Mouse (Mus musculus) A20 (cell line): ENCODE measurements around the gene Fstl3.
A peak's percentile ranks its signal among the peaks of the same experiment; 100 is the strongest.

Source experiments
- DNase-seq: peaks from one replicate; pipeline ENCODE4 v3.0.0-alpha.2; 2011; ENCODE audit warnings: low read depth, low spot score

Gene Fstl3

DNA sequence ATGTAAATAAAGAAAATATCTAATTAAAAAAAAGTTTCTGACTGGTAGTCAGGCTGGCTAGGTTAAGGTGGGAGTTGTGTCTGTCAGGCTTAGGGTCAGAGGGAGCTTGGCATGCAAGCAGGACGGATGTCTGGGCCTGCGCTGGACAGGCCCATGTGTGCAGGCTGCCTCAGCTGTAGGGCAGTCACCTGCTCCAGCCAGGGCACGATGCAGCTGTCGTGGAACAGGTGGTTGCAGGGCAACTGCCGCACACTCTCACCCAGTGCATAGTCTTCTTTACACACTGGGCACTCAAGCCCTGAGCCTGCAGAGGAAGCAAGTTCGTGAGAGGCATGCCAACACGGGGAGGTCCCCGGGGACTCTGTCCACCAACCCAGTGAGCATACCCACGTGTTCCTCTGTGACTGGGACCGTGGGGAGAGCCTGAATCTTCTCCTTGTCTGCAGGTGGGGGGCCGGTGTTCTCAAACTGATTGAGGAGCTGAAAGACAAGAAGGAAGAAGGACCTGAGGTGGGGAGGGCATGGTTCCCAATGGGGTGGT, 16.4 kb upstream of the Fstl3 start:
- DNase-seq: no peak

DNA sequence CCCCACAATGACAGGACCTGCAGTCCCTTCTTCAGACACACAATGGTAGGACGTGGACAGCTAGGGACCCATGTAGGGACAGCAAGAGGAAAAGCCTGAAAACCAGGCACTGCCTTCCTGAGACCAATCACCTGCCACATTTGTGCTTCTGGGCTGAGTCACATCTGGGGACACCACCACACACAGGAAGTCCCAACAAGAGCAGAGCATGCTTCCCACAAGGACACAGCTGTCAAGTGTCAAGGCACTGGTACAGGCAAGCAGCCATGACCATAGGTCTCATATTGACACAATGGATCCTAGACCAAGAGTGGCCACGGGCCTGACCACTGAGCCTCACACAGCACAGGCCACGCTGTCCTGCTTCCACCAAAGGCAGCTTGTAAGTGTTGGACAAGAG, 14.2 kb upstream of the Fstl3 start:
- no peak for DNase-seq

DNA sequence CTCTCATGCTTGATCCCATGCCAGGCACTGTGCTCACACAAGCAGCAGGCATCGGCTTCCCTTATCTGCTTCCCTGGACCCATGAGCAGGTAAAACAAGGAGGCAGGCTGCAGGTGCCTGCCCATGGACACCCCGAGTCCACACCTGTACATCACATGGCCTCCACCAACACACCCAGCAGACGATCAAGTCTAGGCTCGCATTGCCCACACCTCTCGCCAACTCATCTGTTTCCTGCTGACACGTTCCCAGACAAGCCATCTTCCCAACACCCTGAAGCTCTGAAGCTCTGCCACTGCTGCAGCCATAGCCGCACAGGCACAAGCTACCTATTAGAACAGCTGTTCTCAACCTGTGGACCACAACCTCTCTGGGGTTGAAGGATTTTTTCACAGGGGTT, 12.8 kb upstream of the Fstl3 start:
- DNase-seq: no peak

DNA sequence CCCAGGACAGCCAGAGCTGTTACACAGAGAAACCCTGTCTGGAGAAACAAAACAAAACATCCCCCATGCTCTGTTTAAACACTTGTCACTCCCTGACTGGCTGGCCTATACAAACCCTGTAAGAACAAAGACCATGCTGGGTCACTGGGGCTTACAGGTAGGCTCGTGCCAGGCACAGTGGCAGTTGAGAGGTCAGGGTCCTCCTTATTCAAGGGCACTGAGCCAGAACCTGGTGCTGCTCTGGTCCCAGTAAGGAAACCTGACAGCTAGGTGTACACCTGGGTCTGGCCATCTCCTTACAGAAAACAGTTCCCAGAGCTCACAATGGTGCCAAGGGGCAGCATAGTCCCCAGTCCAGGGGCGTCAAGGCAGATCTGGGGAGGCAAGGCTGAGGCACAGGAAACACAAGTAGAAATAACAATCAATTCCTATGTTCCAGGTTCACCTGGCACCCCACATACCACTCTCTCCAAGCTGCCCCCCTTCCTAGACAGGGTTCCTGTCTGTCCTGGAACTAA, 11.8 kb upstream of the Fstl3 start:
- DNase-seq: no peak

DNA sequence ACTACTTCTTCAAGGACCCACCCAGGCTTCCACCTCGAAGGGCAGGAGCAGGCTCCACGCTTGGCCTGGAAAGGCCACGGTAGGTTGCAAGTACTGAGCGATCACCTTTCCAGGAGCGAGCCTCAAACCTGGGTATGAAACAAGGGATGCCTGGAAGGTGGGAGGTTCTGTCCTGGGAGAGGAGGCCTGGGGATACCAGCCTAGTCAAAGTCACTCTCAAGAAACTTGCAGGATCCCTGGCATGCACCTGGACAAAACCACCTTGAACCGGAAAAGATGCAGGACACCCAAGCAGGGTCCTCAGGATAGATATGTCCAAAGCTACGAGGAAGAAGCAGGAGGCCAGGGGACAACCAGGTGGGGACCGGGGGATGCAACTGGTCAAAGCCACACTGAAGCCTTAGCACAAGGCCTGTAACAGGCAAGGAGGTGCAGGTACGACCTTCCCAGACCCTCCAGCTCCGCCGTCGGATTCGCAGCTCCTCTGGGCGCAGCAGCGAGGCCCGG, 11.0 kb upstream of the Fstl3 start:
- DNase-seq: no peak

DNA sequence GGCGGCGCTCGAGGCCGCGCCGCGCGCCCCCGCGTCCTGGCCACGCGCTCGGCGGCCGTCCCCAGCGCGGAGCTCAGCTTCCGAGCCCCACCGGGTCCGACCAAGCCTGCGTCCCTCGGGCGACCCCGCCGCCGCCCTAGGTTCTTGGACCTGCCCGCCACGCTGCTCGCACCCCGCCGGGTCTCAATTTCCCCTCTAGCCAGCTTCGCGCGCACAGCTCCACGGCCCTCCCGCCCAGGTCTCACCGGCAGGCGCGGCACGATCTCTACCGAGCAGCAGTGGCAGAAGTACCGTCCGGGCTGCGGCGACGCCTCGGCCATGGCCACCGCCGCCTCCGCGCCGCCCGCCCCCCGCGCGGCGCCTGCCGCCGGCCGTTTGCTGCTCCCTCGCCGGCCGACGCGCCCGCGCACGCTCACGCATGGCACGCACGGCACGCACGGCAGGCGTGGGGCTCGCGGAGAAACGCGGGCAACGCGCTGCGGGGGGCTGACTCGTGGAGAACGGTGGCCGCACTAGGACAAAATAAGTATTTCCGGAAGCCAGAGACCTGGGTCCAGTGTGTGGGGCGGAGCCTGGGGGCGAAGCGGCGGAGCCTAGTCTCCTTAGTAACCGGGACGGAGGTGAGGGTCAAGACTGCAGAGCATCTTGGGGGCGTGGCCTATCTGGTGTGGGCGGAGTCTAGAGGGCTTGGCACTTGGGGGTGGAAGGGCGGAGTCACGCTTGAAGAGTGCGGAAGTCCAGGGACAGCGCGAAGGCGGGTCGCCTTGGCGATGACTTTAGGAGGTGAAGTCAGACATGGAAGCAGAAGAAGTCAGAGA, 10.4 kb upstream of the Fstl3 start, which contains the start of gene Rnf126:
Gene Rnf126, minus strand, starts transcription at position 445 of the 818 bp plus-strand sequence.
- DNase-seq: peak; percentile 100

DNA sequence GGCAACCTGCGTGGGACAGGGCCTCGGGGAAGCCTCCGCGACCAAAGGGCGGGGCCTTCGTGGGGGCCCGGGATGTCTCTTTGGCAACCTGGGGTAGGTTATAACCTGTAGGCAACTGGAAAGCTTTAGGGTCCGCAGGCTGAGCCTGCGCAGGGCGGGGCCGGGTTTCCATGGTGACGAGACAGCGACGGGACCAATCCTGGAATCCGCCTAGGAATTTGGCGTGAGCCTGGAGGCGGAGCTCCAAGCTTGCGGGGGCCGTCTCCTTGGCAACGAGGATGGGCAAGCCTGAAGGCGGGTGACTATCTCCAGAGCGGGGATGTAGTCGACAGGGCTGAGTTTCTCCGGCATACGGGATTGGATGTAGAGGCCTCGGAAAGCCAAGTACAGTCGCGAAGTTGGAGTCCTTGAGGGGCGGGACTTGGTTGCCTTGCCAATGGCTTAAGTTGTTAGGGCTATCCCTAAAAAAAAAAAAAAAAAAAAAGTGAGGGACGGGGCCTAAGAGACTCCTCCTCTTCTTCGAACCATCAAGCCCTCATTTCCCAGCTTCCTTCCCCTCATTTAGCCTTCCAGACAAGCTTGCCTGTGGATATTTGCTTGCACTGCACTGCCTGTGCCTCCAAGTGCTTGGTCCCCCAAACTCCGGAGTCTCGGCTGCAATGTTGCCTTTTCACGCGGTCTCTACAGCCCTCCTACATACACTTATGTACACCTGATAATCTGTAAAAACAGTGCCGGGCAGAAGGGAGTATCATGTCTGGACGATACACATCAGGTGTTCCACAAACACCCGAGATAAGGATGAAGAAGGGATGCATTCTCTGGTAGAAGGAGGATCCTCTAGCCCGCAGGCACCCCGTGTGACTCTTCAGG, 9.5 kb upstream of the Fstl3 start:
- DNase-seq: no peak

DNA sequence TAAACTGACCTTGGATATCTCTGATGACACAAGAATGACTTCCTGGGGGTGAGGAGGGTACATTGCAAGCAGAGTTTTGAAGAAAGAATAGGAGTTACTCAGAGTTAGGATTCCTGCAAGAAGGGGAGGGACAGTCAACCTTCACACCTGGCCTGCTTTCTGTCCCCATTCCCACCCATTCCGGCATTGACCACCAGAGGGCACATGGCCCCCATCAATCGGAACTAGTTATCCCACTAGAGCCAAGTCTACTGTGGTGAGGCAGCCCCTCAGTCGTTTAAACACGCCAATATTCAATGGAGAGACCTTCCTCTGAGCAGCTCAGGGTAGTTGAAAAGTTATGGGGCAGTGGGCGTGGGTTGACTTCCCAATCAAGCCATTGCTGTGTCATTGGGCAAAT, 8.7 kb upstream of the Fstl3 start:
- DNase-seq: peak; percentile 75

DNA sequence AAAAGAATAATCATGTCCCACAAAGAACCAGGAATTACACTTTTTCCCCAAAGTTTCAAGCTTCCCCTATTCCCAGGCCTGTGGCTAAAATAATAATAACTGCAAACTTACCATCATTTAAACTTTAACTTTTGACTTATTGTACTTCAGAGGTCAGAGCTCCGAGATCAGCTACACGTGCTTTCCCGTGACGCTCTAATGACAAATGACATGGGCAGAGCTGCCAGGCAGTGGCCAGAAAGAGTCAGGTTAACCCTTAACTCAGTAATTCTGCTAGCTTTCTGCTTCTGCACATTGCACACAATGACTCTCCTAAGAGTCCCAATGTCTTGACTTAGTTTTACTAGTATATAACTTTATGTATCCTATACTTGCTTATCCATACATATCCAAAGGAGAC, 7.7 kb upstream of the Fstl3 start:
- no peak for DNase-seq

DNA sequence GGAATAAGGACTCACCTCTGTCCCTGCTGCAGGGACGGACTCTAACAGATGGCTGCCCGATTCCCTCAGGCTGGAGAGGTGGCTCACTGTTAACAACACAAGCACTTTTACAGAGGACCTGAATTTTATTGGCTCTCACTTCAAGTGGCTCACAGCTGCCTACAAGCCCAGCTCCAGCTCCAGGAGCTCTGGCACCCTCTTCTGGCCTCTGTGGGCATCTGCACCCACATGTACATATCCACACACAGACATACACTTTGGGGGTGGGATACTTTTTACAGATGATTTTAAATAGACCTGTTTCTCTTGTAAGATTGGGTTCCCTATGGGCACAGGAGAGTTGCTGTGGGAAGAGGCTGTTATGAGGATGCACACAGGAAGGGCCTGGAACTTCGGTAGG, 4.8 kb upstream of the Fstl3 start:
- no peak for DNase-seq

DNA sequence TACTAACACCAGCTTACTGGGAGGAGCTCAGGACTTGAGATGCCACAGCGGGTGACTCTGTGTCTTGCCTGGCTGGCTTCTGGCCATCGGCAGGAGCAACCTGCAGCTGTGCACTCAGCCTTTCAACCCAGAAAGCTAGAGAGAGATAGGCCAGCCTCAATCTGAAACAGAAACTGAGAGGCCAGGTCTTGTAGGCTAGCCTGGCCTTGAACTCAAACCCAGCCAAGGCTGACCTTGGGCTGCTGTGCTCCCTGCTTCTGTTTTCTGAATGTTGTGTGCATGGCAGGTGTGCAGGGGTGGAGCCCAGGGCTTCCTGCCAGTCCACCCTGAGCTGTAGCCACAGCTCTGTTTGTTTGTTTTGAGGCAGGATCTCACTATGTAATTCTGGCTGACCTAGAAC, 3.9 kb upstream of the Fstl3 start:
- peak; percentile 68 for DNase-seq

DNA sequence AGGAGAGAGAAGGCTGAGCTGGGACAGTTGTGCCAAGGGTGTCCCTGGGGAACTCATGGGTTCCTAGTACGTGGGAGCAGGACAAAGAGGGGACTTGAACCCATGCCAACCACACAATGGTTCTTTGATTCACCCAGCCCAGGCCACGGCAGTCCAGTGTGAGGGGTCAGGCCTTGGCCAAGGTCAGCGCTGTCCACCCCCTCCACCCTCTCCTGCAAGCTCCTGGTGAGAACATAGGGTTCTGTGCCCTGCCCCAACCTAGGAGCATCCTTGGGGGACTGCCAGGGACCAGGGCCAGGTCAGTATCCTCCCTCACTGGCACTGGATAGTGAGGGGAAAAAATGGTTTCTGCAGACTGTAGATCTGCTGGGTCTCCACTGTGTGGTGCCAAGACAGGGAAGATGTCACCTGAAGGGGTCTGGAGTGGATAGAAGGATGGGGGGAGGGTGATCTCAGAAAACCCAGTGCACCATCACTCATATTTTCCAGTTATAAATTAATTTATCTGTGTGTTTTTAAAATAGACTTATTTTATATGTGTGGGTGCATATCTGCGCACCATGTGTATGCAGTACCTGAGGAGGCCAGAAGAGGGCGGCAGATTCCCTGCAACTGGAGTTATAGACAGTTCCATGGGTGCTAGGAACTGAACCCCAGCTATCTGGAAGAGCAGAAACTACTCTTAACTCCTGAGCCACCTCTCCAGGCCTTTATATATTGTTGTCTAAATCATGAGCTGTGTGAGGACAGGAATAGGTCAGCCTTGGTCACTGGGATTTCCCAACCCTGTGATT, 2.4 kb upstream of the Fstl3 start:
- DNase-seq: no peak

DNA sequence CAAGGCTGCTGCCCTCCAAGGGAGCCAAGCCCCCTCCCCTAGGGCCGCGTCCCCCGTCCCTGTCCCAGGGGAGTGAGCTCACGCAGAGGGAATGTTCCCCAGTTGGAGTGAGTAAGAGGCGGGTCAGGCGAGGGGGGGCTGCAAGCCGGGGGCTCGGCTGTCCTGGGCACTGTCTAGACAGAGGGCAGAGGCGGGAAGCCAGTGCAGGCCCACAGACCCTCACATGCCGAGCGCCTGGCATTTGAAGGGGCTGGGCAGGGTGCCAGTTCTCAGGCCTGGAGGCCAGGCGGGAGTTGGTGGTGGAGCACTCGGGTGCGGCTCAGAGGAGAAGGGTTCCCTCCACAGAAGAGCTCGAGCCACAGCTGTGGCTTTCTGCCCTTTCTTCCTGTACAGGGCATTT, 934 bp downstream of the Fstl3 start:
- DNase-seq: no peak

DNA sequence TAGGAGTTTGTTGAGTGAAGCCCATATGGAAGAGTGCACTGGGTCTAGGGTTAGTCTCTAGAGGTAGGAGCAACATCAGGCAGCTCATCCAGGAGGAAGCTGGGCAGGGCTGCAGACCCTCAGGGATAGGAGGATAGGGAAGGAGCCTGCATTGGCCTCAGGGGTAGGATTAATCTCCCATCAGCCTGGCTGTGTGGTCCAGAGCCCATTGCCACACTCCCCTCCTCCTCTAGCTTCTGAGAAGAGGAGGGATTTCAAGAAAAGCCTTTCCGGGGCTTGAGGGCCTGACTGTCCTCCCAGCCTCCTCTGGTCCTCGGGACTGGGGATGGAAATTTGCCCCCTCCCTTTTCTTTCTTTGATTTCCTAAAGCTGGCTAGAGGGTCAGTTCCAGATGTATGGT, 2.1 kb downstream of the Fstl3 start:
- DNase-seq: no peak

DNA sequence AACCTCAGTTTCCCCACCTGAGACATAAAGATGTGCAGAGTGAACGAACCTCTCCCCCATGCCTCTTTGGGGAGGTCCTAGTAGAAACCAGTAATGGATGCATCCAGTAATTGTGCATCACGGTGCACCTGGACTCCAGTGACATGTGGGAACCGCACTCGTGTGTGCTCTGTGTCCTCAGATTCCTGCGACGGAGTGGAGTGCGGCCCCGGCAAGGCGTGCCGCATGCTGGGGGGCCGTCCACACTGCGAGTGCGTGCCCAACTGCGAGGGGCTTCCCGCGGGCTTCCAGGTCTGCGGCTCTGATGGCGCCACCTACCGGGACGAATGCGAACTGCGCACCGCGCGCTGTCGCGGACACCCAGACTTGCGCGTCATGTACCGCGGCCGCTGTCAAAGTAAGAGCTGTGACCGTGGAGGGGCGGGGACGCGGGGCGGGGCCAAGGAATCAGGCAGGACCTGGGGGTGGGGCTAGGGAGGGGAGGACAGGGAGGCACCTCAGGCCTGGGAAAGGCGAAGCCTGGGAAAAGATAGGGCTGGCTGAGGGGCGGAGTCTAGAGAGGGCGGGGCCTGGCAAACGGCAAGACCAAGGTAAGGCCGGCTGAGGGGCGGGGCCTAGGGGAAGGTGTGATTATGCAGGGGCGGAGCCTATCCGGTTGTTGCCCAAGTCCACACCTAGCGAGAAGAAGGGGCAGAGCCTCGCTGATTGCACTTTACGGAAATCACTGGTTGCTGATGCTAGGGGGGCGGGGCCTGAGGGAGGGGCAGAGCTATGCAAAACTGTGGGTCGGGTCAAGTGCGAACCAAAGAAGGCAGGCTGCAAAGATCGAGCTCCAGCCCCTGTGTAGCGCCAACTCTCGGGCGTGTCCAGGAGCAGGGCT, 3.0 kb downstream of the Fstl3 start:
- DNase-seq: peak; percentile 98

DNA sequence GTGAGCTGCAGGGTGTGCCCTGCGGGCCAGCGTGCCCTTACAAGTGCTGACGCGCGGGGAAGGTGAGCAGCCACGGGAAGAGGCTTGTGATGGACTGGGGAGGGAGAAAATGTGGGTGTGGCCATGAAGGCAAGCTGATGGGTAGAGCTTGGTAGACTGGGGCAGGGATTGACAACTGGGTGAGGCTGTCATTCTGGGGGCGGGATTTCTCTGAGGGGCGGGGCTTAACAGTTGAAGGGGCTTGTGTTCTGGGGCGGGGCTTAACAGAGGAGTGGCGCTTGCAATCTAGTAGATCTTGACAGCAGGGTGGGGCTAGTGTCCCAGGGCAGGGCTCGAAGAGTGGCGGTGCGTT, 3.6 kb downstream of the Fstl3 start:
- DNase-seq: peak; percentile 95

DNA sequence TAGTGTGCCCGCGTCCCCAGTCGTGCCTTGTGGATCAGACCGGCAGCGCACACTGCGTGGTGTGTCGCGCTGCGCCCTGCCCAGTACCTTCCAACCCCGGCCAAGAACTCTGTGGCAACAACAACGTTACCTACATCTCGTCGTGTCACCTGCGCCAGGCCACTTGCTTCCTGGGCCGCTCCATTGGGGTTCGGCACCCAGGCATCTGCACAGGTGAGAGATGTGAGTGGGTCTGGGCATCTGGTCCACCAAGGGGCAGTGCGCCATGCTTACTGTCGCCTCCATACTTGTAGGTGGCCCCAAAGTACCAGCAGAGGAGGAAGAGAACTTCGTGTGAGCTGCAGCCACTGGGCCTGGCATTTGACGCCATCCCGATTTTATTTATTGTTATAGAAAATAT, 4.1 kb downstream of the Fstl3 start:
- DNase-seq: no peak

DNA sequence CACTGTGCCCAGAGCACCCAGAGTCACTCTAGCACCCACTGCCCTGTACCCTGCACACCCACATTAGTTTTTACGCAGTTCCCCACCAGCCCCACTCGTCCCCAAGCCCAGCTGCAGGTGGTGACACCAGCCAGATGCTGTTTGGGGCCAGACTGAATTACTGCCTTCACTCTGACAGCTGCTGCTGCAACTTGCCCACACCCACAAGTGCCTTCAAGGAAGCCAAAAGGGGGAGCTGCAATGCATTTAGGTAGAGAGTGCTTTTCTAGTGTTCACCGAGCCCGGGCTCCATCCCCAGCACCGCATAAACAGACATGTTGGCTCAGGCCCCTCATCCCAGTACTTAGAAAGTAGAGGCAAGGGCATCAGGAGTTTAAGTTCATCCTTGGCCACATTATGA, 4.9 kb downstream of the Fstl3 start:
- peak; percentile 70 for DNase-seq

DNA sequence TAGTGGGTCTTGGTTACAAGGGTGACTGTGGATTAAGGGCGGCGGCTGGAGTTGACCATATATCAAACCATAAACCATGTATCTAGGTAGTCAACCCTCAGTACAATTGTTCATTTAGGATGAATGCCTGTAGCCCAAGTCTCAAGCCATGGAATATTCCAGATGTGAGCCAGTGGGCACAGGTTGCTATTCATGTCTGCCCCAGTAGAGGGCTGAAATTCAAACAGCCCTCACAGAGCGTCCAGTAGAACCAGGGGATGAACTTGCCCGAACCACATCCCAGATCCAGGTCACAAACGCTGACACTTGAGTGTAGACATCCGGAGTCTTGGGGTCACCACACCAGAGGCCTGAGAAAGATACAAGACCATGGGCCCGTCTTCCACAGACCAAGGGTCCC, 6.0 kb downstream of the Fstl3 start:
- no peak for DNase-seq
